Mouse (Mus musculus) embryonic facial prominence, embryonic 11.5 days (tissue): ENCODE results near the gene Fbxl19. TPM values are rescaled to one million over a fixed set of nuclear protein-coding genes. Genes with fewer than 3 reads are reported as not detected.

ENCODE experiments used
- ATAC-seq: fragments of 200-750 bp; cut with Nextera tagmentation; replicated peaks from 2 replicates; pipeline ENCODE4 v1.8.0; 2017; ENCODE audit warnings: low read depth; ENCODE audit not compliant: insufficient number of reproducible peaks, low FRiP score, low TSS enrichment
- DNase-seq: peaks from one replicate; pipeline ENCODE4 v3.0.0-alpha.2; 2015; ENCODE audit warnings: low spot score
- H3K27ac ChIP-seq: fragments of 300-500 bp; sonication (generic); replicated peaks from 2 replicates; pipeline ENCODE4 v1.5.1; 2014; ENCODE audit warnings: mild to moderate bottlenecking, low read depth, low read length, control low read depth
- H3K27me3 ChIP-seq: fragments of 300-500 bp; sonication (generic); 2 replicates; pipeline ENCODE4 v1.6.1; 2014; ENCODE audit warnings: mild to moderate bottlenecking, low read length, moderate library complexity, mixed read lengths; ENCODE audit not compliant: control insufficient read depth, insufficient read depth
- H3K36me3 ChIP-seq: fragments of 300-500 bp; sonication (generic); replicated peaks from 2 replicates; pipeline ENCODE4 v1.6.1; 2014; ENCODE audit warnings: low read depth, mild to moderate bottlenecking, low read length, moderate library complexity, mixed read lengths; ENCODE audit not compliant: control insufficient read depth, insufficient read depth
- H3K4me1 ChIP-seq: fragments of 300-500 bp; sonication (generic); 2 replicates; pipeline ENCODE4 v1.6.1; 2014; ENCODE audit warnings: low read length, mixed read lengths; ENCODE audit not compliant: control insufficient read depth, insufficient read depth
- H3K4me2 ChIP-seq: fragments of 300-500 bp; sonication (generic); 2 replicates; pipeline ENCODE4 v1.6.1; 2014; ENCODE audit warnings: low read depth, mild to moderate bottlenecking, control low read depth, low read length, moderate library complexity
- H3K4me3 ChIP-seq: fragments of 300-500 bp; sonication (generic); 2 replicates; pipeline ENCODE4 v1.5.1; 2014; ENCODE audit warnings: low read depth, low read length, control low read depth
- H3K9ac ChIP-seq: fragments of 300-500 bp; sonication (generic); replicated peaks from 2 replicates; pipeline ENCODE4 v1.6.1; 2014; ENCODE audit warnings: mild to moderate bottlenecking, control low read depth, low read length
- H3K9me3 ChIP-seq: fragments of 300-500 bp; sonication (generic); replicated peaks from 2 replicates; pipeline ENCODE4 v1.6.1; 2016; ENCODE audit warnings: mild to moderate bottlenecking, low read length, inconsistent platforms, mixed read lengths; ENCODE audit not compliant: control insufficient read depth
- WGBS: fragments of 180-500 bp; shearing (Covaris S2); extraction: QIAGEN DNeasy Blood & Tissue Kit; methylation state at CpG from one replicate; pipeline ENCODE4 v1.1.7; 2014; 5-methylcytosine and 5-hydroxymethylcytosine counted together
- polyA plus RNA-seq: library from polyadenylated mRNA; unstranded; fragments of >200 nt; fragmentation: Nextera tagmentation; extraction: Ambion mirVana; gene quantifications from 2 replicates; pipeline ENCODE4 v1.2.1, GENCODE M21; 2014

The Fbxl19 gene
- polyA plus RNA-seq, 1 experiment from 2014 or later: 9.4 TPM

DNA sequence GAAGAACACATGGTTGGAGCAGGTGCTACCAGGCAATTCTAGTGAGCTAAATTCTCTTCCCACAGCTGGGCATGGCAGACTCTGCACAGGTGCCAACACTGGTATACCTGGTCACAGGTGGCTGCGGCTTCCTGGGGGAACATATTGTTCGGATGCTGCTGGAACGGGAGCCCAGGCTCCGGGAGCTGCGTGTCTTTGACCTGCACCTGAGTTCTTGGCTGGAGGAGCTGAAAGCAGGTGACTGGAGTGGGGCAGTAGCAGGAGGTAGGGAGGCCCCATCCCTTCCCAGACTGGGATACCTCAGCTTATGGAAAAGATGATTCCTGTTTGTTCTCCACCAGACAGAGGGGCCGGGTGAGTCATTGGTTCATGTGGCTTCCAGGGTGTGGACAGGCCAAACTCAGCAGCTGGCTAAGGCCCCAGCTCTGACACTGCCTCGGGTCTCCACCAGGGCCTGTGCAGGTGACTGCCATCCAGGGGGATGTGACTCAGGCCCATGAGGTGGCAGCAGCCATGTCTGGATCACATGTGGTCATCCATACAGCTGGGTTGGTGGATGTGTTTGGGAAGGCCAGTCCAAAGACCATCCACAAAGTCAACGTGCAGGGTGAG is 56.8 kb downstream of the Fbxl19 start:
- no peak overlapping the region for H3K27ac ChIP-seq
- no peaks in the 10 kb centered on the region for H3K27me3 ChIP-seq
- DNase-seq (no peak), ATAC-seq (peak; percentile 12; the same call in 1 of the 2 replicates)
- H3K4me2 ChIP-seq: no peak overlapping the region
- no peak overlapping the region for H3K4me3 ChIP-seq
- H3K36me3 ChIP-seq: peaks cover 26% of the 10 kb centered on the region
- no peaks in the 10 kb centered on the region for H3K9me3 ChIP-seq
- 86% methylated on average over 8 of the region's 8 CpGs for WGBS
- no peak overlapping the region; the same call in 1 of the 2 replicates for H3K9ac ChIP-seq
- 0 out of 2 replicates have a peak, but pooled peaks cover 5% of the 10 kb centered on the region for H3K4me1 ChIP-seq

GRCm38 (mm10) chr7:127802313-127802712 is 58.0 kb downstream of the Fbxl19 start:
- H3K4me2 ChIP-seq: no peak overlapping the region
- WGBS: 91% methylated on average over 17 of the region's 17 CpGs
- H3K4me1 ChIP-seq: 0 out of 2 replicates have a peak, but pooled peaks cover 5% of the 10 kb centered on the region
- DNase-seq (no peak), ATAC-seq (no peak)
- H3K27ac ChIP-seq: no peak overlapping the region
- H3K27me3 ChIP-seq: no peaks in the 10 kb centered on the region
- peaks cover 23% of the 10 kb centered on the region for H3K36me3 ChIP-seq
- H3K9ac ChIP-seq: no peak overlapping the region
- H3K9me3 ChIP-seq: no peaks in the 10 kb centered on the region
- H3K4me3 ChIP-seq: no peak overlapping the region

- no peaks in the 10 kb centered on the region for H3K27me3 ChIP-seq
- ATAC-seq: no peak
- no peak overlapping the region for H3K27ac ChIP-seq
- no peaks in the 10 kb centered on the region; the same call in 1 of the 2 replicates for H3K36me3 ChIP-seq
- no peaks in the 10 kb centered on the region for H3K9me3 ChIP-seq
- no peak overlapping the region for H3K4me2 ChIP-seq
- H3K4me3 ChIP-seq: no peak overlapping the region
- no peak for DNase-seq
- WGBS: 84% methylated on average over 5 of the region's 5 CpGs
- no peaks in the 10 kb centered on the region for H3K4me1 ChIP-seq
- H3K9ac ChIP-seq: no peak overlapping the region
These were observed 64.5 kb downstream of the Fbxl19 start for GRCm38 (mm10) chr7:127808821-127809220.

- no peak overlapping the region for H3K4me2 ChIP-seq
- 92% methylated on average over 1 of the region's 1 CpGs for WGBS
- H3K4me3 ChIP-seq: no peak overlapping the region
- no peak for ATAC-seq
- no peaks in the 10 kb centered on the region for H3K27me3 ChIP-seq
- DNase-seq: no peak
- no peaks in the 10 kb centered on the region for H3K4me1 ChIP-seq
- no peaks in the 10 kb centered on the region; the same call in 1 of the 2 replicates for H3K36me3 ChIP-seq
- no peaks in the 10 kb centered on the region for H3K9me3 ChIP-seq
- H3K27ac ChIP-seq: no peak overlapping the region
- H3K9ac ChIP-seq: no peak overlapping the region
These were observed 65.5 kb downstream of the Fbxl19 start for GRCm38 (mm10) chr7:127809846-127810245.

- ATAC-seq (no peak), DNase-seq (no peak)
- Histone ChIP-seq H3K27ac (no peak overlapping the region), H3K9ac (no peak overlapping the region), H3K36me3 (no peaks in the 10 kb centered on the region; the same call in 1 of the 2 replicates), H3K4me2 (no peak overlapping the region), H3K9me3 (no peaks in the 10 kb centered on the region), H3K27me3 (no peaks in the 10 kb centered on the region), H3K4me1 (no peaks in the 10 kb centered on the region), H3K4me3 (no peak overlapping the region)
- WGBS: 76% methylated on average over 10 of the region's 10 CpGs
These were observed 66.3 kb downstream of the Fbxl19 start for GRCm38 (mm10) chr7:127810650-127811049.

- no peaks in the 10 kb centered on the region for H3K27me3 ChIP-seq
- H3K36me3 ChIP-seq: no peaks in the 10 kb centered on the region; the same call in 1 of the 2 replicates
- no peaks in the 10 kb centered on the region for H3K9me3 ChIP-seq
- no peaks in the 10 kb centered on the region for H3K4me1 ChIP-seq
- ATAC-seq (no peak), DNase-seq (no peak)
- 84% methylated on average over 4 of the region's 4 CpGs for WGBS
- H3K9ac ChIP-seq: no peak overlapping the region
- no peak overlapping the region for H3K4me2 ChIP-seq
- H3K27ac ChIP-seq: no peak overlapping the region
- no peak overlapping the region for H3K4me3 ChIP-seq
These were observed 66.9 kb downstream of the Fbxl19 start for GRCm38 (mm10) chr7:127811240-127811639.

- Histone ChIP-seq H3K27ac (no peak overlapping the region), H3K9ac (no peak overlapping the region), H3K36me3 (no peaks in the 10 kb centered on the region; the same call in 1 of the 2 replicates), H3K4me2 (no peak overlapping the region), H3K4me3 (no peak overlapping the region), H3K4me1 (no peaks in the 10 kb centered on the region), H3K9me3 (no peaks in the 10 kb centered on the region), H3K27me3 (no peaks in the 10 kb centered on the region)
- DNase-seq (no peak), ATAC-seq (no peak)
- WGBS: 87% methylated on average over 3 of the region's 3 CpGs
These were observed 67.9 kb downstream of the Fbxl19 start for GRCm38 (mm10) chr7:127812292-127812691.

DNA sequence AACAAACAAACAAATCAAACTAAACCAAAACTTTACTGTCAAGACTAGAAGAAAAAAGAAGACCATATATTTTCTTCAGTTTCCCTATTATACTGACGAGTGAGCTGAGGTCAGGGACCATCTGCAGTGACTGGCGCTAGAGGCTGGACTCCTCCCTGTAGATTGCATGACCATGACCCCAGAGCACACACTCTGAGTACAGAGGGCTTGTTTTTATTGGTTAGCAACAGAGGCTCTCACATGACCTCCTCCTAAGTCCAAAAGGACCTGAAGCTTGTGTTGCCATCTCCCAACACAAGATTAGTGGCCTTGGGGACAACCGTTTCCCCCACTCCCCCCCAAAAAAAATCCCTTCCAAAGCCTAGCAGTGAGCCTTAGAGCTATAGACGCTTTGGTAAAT is 69.5 kb downstream of the Fbxl19 start:
- Histone ChIP-seq H3K4me2 (no peak overlapping the region), H3K4me3 (no peak overlapping the region), H3K27me3 (no peaks in the 10 kb centered on the region), H3K36me3 (no peaks in the 10 kb centered on the region; the same call in 1 of the 2 replicates), H3K9me3 (no peaks in the 10 kb centered on the region), H3K4me1 (no peaks in the 10 kb centered on the region), H3K9ac (no peak overlapping the region), H3K27ac (no peak overlapping the region)
- WGBS: 86% methylated on average over 4 of the region's 4 CpGs
- ATAC-seq (no peak), DNase-seq (no peak)
